Mouse (Mus musculus) T-helper 2 cell (primary cell): ENCODE measurements around the gene Ehd3.
"Not testable (repeated sequence)": the region's sequence is repeated elsewhere in the genome, so short reads cannot be mapped to it uniquely, and the experiment has no call there.

Source experiments
- in situ Hi-C: fragments of 300-600 bp; cut with MboI, MseI; formaldehyde crosslinking; loops from one replicate; pipeline ENCODE4 v1.15.1; 2025; ENCODE audit warnings: high pct_unique_total_duplicates

The Ehd3 gene

DNA sequence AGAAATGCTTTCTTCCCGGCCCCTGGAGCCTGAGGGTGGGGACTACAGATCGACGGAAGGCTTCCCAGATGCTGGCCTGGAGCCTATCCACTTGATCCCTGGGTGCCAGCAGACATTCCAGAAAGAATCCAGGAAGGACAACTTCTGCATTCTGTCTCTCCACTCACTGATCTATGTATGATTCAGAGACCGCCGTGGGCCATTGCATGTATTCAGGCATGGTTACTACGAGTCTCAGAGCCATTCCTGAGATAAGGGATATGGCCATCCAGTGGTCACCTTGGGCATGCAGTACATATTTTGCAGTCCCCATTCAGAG lies 20.0 kb downstream of the Ehd3 start:
- in situ Hi-C loops, result no loop called here

- in situ Hi-C loops, result no loop called here
Observed at GRCm38 (mm10) chr17:73826106-73826505, 22.2 kb downstream of the Ehd3 start.

DNA sequence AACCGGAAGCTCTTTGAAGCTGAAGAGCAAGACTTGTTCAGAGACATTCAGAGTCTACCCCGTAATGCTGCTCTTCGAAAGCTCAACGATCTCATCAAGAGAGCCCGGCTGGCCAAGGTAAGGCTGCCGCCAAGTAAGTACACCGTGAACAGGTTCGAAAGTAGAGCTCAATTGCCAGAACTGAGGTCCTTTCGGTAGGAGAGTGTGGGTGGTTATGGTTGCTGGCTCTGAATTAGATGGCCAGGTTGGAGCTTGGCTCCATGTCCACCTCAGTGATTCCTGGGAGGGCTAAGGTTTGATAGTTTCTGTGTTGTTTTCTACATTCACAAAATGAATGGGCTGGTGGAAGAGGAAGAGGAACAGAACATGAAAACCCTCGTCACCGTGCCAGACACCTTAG lies 23.5 kb downstream of the Ehd3 start:
- in situ Hi-C loops, result no loop called here

DNA sequence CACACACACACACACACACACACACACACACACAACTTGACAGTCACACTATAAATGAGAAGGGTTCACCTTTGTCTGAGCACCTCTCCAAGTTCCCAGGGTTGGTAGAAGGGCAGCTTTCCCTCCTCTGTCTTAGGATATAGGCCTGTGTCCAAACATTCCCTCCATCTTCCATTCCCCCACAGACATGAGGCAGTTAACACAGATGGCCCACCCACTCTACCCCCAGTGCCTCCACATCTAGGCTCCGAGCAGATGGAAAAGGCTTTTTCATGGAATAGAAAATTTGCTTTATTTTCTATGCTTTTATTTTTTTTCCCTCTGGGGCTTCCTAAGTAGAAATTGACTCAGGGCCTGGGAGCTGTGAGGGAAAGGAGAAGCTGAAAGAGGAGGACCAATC lies 26.6 kb downstream of the Ehd3 start:
- in situ Hi-C loops, result no loop called here

DNA sequence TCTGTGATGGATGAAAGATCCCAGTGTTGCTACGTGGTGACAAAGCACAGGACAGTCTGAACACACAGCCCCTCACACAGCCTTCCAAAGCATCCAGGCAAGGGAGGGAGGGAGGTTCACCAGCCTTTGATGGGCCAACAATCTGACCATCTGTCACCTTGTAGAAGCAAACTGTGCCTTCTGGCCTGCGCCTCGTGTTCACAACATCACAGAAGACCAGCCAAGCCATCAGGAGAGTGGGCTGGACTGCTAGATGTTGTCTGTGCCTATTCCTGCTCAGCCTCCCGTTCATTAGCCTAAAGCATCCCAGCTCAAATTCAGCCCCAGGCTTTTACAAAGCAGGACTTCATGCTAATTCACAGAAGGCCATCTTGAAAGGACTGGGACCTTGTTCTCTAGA lies 27.5 kb downstream of the Ehd3 start:
- in situ Hi-C loops, result no loop called here

- in situ Hi-C loops, result no loop called here
Observed at GRCm38 (mm10) chr17:73832901-73833300, 29.0 kb downstream of the Ehd3 start.

- in situ Hi-C loops, result no loop called here
Observed at GRCm38 (mm10) chr17:73833474-73833873, 29.5 kb downstream of the Ehd3 start.

DNA sequence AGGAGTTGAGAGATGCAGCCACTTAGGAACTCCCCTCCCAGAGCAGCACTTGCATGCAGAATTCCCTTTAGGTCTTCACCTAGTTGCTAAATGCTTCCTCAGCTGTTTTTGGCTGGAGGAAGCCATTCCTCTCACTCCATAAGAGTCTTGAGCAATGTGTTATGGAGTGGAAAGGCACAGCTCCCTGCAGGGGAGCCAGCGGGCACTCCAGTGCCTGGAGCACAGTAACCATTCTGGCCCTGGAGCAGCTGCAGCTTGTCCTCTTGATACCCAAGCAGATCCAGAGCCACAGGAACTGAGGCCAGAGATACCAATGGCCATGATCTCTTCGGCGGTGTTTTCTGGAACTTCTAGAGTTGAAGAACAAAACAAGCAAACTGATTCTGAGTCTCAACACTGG lies 32.7 kb downstream of the Ehd3 start:
- in situ Hi-C loops, result no loop called here

DNA sequence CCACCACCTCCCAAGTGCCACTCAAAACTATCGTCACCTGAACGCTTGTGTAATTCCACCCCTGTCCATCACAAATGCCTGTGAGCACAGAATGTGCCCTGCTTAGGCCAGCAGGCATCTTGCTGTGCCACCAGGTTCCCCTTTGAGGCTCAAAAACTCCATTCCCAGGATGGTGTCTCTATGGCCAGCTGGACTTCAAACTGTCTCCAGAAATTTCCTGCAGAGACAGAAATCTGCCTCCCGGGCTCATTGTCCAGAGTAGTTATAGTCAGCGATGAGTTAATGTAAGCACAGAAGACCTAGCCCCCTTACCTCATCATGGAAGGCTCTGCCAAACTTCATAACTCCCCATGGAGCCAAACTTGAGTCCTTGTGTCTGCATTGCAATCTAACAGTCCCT lies 33.3 kb downstream of the Ehd3 start:
- in situ Hi-C loops, result no loop called here

DNA sequence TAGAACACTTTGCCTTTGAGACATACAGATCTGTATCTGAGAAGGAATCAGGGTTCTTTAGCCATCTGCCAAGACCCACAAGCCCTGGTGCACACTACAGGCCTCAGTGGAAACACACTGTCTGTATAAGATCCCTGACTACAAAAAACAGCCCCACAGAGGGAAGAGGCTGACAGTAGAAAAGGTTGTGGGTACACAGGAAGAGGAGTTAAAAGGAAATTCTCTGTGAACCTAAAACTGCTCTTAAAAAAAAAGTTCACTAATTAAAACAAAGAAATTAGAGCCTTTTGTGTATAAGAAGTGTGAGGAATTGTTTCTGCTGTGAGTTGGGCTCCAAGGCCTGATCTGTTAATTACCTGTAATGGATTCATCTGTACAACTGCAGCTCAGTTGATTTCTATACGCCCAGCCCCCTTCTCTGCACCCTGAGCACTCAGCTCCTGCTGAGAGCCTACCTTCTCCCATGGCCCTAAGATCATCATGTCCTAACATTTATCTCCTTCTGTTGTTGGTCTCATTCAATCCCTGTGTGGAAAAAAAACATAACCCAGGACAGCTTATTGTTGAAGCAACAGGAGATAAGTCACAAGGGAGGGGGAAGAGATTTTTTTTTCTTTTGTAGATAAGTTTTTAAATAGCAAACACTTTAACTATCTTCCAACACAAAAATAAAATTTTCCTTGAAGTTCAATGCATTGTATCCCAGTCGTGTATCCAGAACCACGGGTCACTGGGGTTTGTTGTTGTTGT lies 35.3 kb downstream of the Ehd3 start:
- in situ Hi-C loops, result no loop called here

DNA sequence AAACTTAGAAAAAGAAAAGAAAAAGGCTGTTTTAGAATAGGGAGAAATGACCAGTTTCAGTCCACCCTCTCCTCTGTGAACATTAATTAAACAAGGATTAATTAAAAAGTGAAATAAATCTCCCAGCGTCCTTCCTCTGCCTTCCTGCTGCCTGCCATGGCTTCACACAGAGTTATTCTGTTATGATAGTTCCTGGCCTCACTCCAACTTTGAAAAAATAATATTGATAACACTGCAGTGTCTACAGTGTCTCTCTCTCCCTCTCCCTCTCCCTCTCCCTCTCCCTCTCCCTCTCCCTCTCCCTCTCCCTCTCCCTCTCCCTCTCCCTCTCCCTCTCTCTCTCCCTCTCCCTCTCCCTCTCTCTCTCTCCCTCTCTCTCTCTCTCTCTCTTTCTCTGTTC lies 35.9 kb downstream of the Ehd3 start:
- in situ Hi-C loops, result not testable (repeated sequence)

GRCm38 (mm10) chr17:73842963-73843362 lies 39.0 kb downstream of the Ehd3 start:
- in situ Hi-C loops, result no loop called here

- in situ Hi-C loops, result no loop called here
Observed at GRCm38 (mm10) chr17:73845632-73846031, 41.7 kb downstream of the Ehd3 start.

GRCm38 (mm10) chr17:73847399-73847798 lies 43.5 kb downstream of the Ehd3 start:
- in situ Hi-C loops, result no loop called here

DNA sequence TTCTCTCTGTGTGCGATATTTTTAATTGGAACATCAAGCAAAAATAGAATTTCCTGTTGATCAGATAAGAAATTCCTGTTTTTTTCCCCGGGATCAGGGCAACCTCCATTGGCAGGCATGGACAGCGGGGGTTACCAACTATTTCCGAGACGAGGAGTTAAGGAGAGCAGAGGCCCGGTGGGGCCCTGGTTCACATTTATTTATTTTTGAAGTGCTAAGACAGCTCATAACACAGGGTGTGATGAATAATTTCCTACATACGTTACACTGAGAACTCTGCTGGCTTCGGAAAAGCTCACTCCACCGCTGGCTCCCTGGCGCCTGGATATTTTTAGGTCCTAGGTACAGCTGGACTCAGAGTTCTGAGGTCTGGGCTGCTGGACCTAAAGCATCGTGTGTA lies 49.1 kb downstream of the Ehd3 start:
- in situ Hi-C loops, result no loop called here

DNA sequence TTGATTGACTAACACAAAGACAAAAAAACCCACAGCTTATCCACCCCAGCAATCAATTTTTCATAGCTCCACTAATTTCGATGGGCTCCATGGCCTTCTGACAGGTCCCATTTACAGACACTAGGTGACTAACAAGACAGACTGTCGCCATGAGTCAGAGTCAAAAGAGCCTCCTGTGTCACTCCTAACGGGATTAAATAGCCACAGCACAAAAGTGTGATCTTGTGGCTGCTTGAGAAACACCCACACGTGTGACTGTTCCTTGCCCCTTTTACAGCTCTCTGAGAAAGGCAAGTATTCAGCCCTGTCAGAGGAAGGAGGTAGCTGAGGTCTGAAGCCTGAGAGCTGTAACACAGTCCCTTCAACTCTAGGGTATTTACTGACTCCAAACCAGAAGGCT lies 49.8 kb downstream of the Ehd3 start:
- in situ Hi-C loops, result no loop called here

DNA sequence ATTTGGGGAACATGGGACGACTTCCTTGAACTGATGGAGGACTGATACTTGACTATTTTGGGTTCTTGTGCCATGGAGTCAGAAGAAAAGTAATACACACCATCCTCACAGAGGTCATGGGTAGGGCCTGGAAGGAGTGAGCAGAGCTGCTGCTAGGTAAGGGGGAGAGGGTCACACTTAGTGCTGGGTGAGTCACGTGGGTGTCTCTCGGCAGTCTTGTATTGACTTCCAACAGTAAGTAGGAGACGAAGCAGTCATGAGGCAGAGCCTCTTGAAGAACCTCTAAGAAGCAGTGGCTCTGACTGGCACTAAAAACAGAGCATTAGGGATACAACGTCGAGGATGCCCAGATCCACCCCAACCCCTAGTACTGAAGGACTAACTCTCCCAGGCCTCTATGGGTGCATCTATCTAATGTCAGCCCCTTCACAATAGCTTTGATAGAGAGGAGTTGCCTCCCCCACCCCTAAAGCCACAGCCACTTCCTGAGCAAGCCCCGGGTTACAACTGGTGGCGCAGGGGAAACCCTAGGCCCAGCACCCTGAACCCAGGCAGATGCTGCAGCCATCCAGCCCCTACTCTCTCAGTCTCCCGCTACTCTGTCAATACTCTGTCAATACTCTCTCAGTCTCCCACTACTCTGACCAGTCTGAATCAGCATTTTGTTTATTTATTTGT lies 65.2 kb downstream of the Ehd3 start:
- in situ Hi-C loops, result no loop called here

- in situ Hi-C loops, result no loop called here
Observed at GRCm38 (mm10) chr17:73870956-73871605, 67.1 kb downstream of the Ehd3 start.

DNA sequence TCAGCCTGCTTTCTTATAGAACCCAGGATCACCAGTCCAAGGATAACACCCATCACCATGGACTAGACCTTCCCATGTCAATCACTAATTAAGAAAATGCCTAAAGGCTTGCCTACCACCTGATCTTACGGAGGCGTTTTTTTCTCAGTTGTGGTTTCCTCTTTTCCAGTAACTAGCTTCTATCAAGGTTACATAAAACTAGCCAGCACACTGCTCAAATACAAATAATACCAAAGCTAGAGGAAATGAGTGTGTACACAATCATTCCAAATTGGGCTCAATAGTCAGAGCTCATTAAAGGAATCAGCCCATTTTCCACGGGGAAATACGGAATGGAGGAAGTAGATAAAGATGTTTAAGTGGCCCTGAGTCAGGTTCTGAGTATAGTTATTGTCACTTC lies 71.3 kb downstream of the Ehd3 start:
- in situ Hi-C loops, result no loop called here

GRCm38 (mm10) chr17:73875674-73876073 lies 71.7 kb downstream of the Ehd3 start:
- in situ Hi-C loops, result no loop called here

DNA sequence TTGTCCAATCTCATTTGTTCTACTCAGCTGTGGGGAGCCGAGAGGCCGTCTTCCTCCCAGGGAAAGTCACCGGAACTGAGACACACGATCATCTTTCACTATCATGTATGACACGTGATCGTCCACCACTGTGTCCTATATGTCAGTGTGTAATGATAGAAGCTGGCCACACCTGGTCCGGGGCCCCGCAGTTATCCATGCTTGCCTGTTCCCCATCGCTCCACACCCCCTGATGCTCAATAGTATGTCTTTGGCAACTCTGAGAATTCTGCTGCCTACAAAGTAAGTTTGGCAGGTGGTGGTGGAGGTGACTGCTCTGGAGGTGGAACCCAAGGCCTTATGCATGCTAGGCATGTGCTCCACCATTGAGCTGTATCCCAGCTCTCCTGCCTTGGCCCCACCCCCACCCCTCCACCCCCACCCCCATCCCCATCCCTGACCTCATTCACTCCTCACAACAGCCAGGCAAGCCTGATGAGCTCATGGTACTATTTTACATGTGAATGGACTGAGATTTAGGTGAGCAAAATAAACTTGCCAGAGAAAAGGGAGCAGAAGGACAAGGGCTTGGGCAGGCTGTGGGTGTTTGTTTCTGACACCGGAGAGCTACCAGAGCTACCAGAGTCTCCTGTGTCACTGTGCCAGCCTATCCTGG lies 75.5 kb downstream of the Ehd3 start:
- in situ Hi-C loops, result no loop called here

DNA sequence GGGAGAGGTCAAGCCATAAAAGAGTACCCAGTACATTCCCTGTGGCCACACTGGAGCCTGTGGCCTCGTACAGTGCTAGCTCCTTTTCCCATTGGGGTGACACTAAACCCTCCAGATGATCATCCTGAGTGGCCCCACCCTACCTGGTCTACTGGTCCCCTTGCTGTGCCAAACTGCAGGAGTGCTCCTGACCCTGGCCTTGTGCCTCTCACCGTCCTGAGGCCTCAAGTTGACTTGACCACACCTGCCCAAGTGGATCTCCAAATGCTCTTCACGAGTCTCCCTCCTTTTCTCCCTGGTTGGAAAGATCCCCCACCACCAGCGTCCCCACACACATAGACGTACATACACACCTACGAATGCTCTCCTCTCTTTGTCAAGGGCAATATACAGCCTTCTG lies 76.4 kb downstream of the Ehd3 start:
- in situ Hi-C loops, result loop anchor here (5.0 kb wide), 3 partner anchors 68 to 578 kb away; no protein-coding TSS in a partner anchor
